Mouse (Mus musculus): ENCODE results near the gene Dnase2b. TPM values are rescaled to one million over a fixed set of nuclear protein-coding genes. Genes with fewer than 3 reads are reported as not detected.

The Dnase2b gene
- polyA plus RNA-seq, 1 experiment from 2014 or later = not detected

DNA sequence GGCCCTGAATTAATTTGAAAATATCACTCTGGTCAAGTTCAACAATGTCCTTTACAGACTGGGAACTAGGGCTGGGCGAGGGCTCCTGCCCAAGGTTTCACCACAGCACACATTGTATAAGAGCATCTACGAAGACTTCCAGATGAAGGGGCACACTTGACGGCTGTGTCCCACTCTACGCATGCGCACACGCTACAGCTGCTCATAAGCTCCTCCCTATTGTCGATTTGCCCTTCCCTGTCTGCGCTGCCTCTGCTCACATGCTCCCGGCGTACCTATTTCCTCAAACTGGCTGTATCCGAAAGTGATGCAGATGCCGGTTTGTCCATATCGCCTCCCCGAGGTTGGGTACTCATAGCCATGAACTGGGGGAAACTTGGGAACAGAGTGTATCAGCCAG, 28.8 kb downstream of the Dnase2b start:
- Histone ChIP-seq H3K9me3 (ENCODE audit: control insufficient read depth, low read length) (no peaks in the 10 kb centered on the region), H3K27me3 (replicated peaks; ENCODE audit: control insufficient read depth, insufficient read depth, low read length) (no peaks in the 10 kb centered on the region), H3K27ac (ENCODE audit: low read depth, low read length) (no peak overlapping the region), H3K4me1 (ENCODE audit: control insufficient read depth, insufficient read depth, low read depth, low read length) (no peaks in the 10 kb centered on the region), H3K36me3 (ENCODE audit: control insufficient read depth, insufficient read depth, low read length) (no peaks in the 10 kb centered on the region), H3K9ac (ENCODE audit: low read depth, low read length) (no peak overlapping the region), H3K4me3 (ENCODE audit: low read length) (no peak overlapping the region), H3K4me2 (ENCODE audit: low read length) (no peak overlapping the region)
- WGBS = 94% methylated on average over 14 of the region's 14 CpGs
- no peak for ATAC-seq

DNA sequence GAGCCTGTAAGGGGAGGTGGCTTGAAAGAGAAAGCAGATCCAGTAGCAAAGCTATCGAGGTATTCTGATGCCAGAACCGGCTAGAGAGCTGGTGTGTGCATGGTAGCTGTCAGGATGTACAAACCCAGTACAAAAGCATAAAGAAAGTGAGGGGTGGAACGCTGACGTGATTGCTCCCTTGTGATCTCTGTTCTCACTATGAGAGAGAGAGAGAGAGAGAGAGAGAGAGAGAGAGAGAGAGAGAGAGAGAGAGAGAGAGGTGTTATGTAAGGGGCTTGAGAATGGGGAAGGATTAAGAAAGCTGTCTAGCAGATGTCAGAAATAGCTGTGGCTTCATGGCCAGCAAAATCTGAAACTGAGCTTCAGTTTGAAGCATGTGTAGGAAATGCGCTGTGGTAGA, 31.5 kb downstream of the Dnase2b start:
- Histone ChIP-seq H3K4me1 (ENCODE audit: control insufficient read depth, insufficient read depth, low read depth, low read length) (no peaks in the 10 kb centered on the region), H3K27me3 (replicated peaks; ENCODE audit: control insufficient read depth, insufficient read depth, low read length) (no peaks in the 10 kb centered on the region), H3K4me2 (ENCODE audit: low read length) (no peak overlapping the region), H3K9ac (ENCODE audit: low read depth, low read length) (no peak overlapping the region), H3K9me3 (ENCODE audit: control insufficient read depth, low read length) (no peaks in the 10 kb centered on the region), H3K4me3 (ENCODE audit: low read length) (no peak overlapping the region), H3K27ac (ENCODE audit: low read depth, low read length) (no peak overlapping the region), H3K36me3 (ENCODE audit: control insufficient read depth, insufficient read depth, low read length) (no peaks in the 10 kb centered on the region)
- ATAC-seq = no peak
- 64% methylated on average over 5 of the region's 5 CpGs for WGBS

DNA sequence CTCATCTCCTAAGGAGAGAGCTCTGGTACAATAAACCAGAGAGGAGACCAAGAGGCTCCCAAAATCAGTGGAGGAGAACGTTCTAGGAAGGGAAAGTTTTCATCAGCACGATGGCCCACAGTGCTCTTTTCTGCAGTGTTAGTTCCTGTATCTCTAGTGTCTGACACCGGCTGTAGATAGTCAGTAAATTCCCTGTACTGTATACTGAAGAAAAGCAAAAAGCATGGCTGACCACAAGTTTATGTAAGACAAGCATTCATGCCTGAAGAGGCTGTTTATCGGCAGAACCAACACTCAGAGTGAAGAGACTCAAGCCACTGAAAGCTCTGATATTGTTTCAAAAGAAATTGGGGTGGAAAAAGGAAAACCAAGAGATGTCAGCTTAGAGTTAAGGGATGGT, 31.9 kb downstream of the Dnase2b start:
- Histone ChIP-seq H3K4me2 (ENCODE audit: low read length) (no peak overlapping the region), H3K27ac (ENCODE audit: low read depth, low read length) (no peak overlapping the region), H3K27me3 (replicated peaks; ENCODE audit: control insufficient read depth, insufficient read depth, low read length) (no peaks in the 10 kb centered on the region), H3K4me3 (ENCODE audit: low read length) (no peak overlapping the region), H3K36me3 (ENCODE audit: control insufficient read depth, insufficient read depth, low read length) (no peaks in the 10 kb centered on the region), H3K9me3 (ENCODE audit: control insufficient read depth, low read length) (no peaks in the 10 kb centered on the region), H3K9ac (ENCODE audit: low read depth, low read length) (no peak overlapping the region), H3K4me1 (ENCODE audit: control insufficient read depth, insufficient read depth, low read depth, low read length) (no peaks in the 10 kb centered on the region)
- ATAC-seq = no peak
- WGBS = 88% methylated on average over 4 of the region's 4 CpGs

DNA sequence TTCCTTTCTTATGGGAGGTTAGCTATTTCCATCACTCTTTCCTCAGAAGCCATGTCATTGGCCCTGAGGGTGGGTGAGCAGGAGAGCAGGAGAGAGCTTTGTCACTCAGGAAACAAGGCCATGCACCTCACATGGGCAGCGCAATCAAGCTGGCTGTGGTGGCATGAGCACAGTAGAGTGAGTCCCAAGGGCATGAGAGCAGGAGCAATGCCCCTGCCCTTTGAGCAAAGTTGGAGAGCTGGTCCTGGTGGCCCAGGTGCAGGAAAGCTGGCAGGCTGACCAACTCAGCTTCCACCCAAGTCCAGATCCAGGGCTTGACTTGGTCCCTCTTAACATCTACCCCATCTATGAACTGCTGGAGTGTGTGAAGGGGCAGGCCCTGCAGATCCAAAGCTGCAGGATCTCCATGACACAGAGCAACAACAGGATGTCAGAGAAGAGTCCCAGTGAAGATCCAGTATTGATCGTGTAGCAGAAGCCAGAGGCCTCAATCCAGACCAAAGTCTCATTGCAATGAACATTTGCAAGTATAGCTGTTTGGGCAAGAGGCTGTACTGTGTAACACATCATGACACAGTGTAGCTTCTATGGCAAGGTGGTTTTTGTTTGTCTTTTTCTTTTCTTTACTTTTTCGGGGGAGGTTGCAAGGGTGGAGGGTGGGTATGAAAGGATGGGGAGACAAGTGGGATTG, 35.2 kb downstream of the Dnase2b start:
- no peak overlapping the region for H3K4me3 ChIP-seq (ENCODE audit: low read length)
- no peak overlapping the region for H3K4me2 ChIP-seq (ENCODE audit: low read length)
- H3K4me1 ChIP-seq (ENCODE audit: control insufficient read depth, insufficient read depth, low read depth, low read length) = no peaks in the 10 kb centered on the region
- ATAC-seq = no peak
- no peak overlapping the region for H3K27ac ChIP-seq (ENCODE audit: low read depth, low read length)
- H3K27me3 ChIP-seq (replicated peaks; ENCODE audit: control insufficient read depth, insufficient read depth, low read length) = no peaks in the 10 kb centered on the region
- H3K9me3 ChIP-seq (ENCODE audit: control insufficient read depth, low read length) = no peaks in the 10 kb centered on the region
- H3K36me3 ChIP-seq (ENCODE audit: control insufficient read depth, insufficient read depth, low read length) = no peaks in the 10 kb centered on the region
- 95% methylated on average over 3 of the region's 3 CpGs for WGBS
- H3K9ac ChIP-seq (ENCODE audit: low read depth, low read length) = no peak overlapping the region

DNA sequence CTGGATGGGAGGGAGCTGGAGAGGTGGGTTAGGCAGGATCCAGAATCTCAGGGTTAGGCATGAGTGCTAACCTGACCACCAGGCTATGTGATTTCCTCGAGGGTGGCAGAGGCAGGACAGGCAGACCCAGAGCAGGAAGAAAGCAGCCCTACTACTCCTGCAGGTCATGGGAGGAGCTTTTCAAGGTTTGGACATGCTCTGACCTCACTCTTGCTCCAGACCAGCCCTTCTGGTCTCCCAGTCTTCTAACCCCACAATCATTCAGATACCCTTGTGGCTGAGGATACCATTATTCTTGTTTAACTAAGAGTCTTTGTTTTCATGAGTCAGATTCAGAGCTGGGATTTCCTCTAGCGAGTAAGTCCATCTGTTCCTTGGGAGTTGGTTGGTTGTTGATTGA, 37.8 kb downstream of the Dnase2b start:
- Histone ChIP-seq H3K9ac (ENCODE audit: low read depth, low read length) (no peak overlapping the region), H3K36me3 (ENCODE audit: control insufficient read depth, insufficient read depth, low read length) (no peaks in the 10 kb centered on the region), H3K4me1 (ENCODE audit: control insufficient read depth, insufficient read depth, low read depth, low read length) (no peaks in the 10 kb centered on the region), H3K9me3 (ENCODE audit: control insufficient read depth, low read length) (no peaks in the 10 kb centered on the region), H3K27me3 (replicated peaks; ENCODE audit: control insufficient read depth, insufficient read depth, low read length) (no peaks in the 10 kb centered on the region), H3K27ac (ENCODE audit: low read depth, low read length) (no peak overlapping the region), H3K4me3 (ENCODE audit: low read length) (no peak overlapping the region), H3K4me2 (ENCODE audit: low read length) (no peak overlapping the region)
- ATAC-seq = no peak
- WGBS = 69% methylated on average over 2 of the region's 2 CpGs

DNA sequence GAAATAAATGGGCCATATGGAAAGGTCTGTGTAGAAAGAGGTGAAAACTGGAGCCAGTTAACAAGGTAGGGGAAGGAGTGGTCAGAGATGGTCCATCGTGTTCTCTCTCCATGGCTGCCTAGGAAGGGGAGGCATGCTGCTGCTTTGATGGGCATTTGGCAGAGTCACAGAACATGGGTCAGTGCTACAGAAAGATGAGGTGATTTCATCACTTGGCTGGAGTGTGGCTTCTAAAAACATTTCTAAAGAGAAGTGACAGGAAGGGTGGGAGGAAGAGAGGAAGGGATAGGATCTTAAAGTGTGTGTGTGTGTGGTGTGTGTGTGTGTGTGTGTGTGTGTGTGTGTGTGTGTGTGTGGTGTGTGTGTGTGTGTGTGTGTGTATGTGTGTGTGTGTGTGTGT, 44.1 kb downstream of the Dnase2b start:
- H3K4me3 ChIP-seq (ENCODE audit: low read length) = no peak overlapping the region
- no peaks in the 10 kb centered on the region for H3K9me3 ChIP-seq (ENCODE audit: control insufficient read depth, low read length)
- no peak overlapping the region for H3K27ac ChIP-seq (ENCODE audit: low read depth, low read length)
- H3K9ac ChIP-seq (ENCODE audit: low read depth, low read length) = no peak overlapping the region
- H3K4me2 ChIP-seq (ENCODE audit: low read length) = no peak overlapping the region
- no peaks in the 10 kb centered on the region for H3K36me3 ChIP-seq (ENCODE audit: control insufficient read depth, insufficient read depth, low read length)
- ATAC-seq = no peak
- 54% methylated on average over 1 of the region's 1 CpGs for WGBS
- H3K27me3 ChIP-seq (replicated peaks; ENCODE audit: control insufficient read depth, insufficient read depth, low read length) = no peaks in the 10 kb centered on the region
- H3K4me1 ChIP-seq (ENCODE audit: control insufficient read depth, insufficient read depth, low read depth, low read length) = no peaks in the 10 kb centered on the region

DNA sequence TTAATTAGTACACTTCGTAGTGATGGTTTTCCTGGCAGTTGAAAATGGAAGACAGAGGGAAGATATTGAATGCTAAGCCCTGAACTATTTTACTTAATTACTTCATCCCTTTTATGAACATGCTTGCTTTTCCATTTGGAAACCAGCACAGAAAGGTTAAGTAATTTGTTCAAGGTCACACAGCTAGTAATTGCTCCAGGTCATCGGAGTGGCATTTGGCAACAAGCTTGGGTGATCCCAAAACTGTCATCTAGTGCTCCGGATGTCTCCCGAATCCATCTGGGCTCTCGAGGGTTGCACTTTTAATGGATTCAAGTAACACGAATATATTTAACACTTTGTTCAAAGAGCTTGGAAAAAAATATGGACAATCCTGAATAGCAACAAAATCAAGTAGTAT, 44.5 kb downstream of the Dnase2b start:
- Histone ChIP-seq H3K4me2 (ENCODE audit: low read length) (no peak overlapping the region), H3K27me3 (replicated peaks; ENCODE audit: control insufficient read depth, insufficient read depth, low read length) (no peaks in the 10 kb centered on the region), H3K36me3 (ENCODE audit: control insufficient read depth, insufficient read depth, low read length) (no peaks in the 10 kb centered on the region), H3K9me3 (ENCODE audit: control insufficient read depth, low read length) (no peaks in the 10 kb centered on the region), H3K9ac (ENCODE audit: low read depth, low read length) (no peak overlapping the region), H3K4me3 (ENCODE audit: low read length) (no peak overlapping the region), H3K4me1 (ENCODE audit: control insufficient read depth, insufficient read depth, low read depth, low read length) (no peaks in the 10 kb centered on the region), H3K27ac (ENCODE audit: low read depth, low read length) (no peak overlapping the region)
- WGBS = 71% methylated on average over 6 of the region's 6 CpGs
- ATAC-seq = no peak

DNA sequence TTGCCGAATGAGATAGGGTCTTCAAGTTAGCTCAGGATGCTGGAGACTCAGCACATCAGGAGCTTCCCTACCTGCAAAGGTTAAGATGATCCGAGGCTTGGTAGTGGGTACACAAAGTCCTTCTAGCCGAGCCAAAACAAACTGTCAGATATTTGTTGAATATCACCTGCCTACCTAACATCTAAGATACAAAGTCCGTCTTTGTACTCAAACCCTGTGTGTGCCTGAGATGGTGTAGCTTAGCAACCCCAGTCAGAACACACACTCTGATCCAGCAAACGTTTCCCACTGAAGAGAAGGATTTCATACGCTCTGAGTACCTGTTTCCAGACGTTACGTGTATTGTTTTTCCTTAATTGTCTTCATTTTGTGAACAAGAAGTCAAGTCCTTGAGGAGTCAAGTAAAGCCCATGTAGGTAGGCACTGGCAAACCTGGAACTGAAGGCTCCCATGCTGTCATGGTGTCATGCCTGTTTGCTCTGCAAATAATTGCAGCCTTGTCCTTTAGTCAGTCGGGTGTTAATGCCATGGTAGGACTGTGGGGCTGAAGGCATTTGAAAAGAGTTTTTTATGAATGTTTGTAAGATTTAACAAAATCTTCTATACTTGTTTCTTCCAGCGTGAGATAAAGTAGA, 45.1 kb downstream of the Dnase2b start, which contains the start of gene Uox:
TSS of gene Uox (plus strand) at position 279 of the 635 bp plus-strand sequence.
- Histone ChIP-seq H3K9ac (ENCODE audit: low read depth, low read length) (no peak within 1 kb of the TSS), H3K36me3 (ENCODE audit: control insufficient read depth, insufficient read depth, low read length) (no peaks in the 10 kb centered on the region), H3K4me1 (ENCODE audit: control insufficient read depth, insufficient read depth, low read depth, low read length) (no peaks in the 10 kb centered on the region), H3K27me3 (replicated peaks; ENCODE audit: control insufficient read depth, insufficient read depth, low read length) (no peaks in the 10 kb centered on the region), H3K4me2 (ENCODE audit: low read length) (no peak within 1 kb of the TSS), H3K27ac (ENCODE audit: low read depth, low read length) (no peak within 1 kb of the TSS), H3K4me3 (ENCODE audit: low read length) (no peak within 1 kb of the TSS), H3K9me3 (ENCODE audit: control insufficient read depth, low read length) (no peaks in the 10 kb centered on the region)
- 80% methylated on average over 10 of the region's 10 CpGs for WGBS
- ATAC-seq = no peak

DNA sequence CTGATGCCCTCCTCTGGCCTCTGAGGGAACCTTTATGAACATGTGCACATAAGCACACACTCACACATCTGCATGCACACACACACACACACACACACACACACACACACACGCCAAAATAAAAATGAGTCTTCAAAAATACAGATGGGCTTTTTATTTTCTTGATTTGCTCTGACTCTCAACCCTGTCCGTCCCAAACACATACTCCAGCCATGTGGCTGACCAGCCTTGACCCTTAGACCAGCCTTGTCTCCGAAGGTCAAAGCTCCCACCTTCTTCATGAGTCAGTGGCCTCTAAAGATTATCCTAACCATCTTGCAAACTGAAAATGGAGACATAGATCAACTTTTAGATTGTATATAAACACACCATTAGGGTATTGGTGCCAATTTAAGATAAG, 45.8 kb downstream of the Dnase2b start:
- H3K4me2 ChIP-seq (ENCODE audit: low read length) = no peak overlapping the region
- no peak overlapping the region for H3K27ac ChIP-seq (ENCODE audit: low read depth, low read length)
- no peaks in the 10 kb centered on the region for H3K9me3 ChIP-seq (ENCODE audit: control insufficient read depth, low read length)
- H3K4me1 ChIP-seq (ENCODE audit: control insufficient read depth, insufficient read depth, low read depth, low read length) = no peaks in the 10 kb centered on the region
- no peaks in the 10 kb centered on the region for H3K27me3 ChIP-seq (replicated peaks; ENCODE audit: control insufficient read depth, insufficient read depth, low read length)
- 96% methylated on average over 3 of the region's 3 CpGs for WGBS
- H3K36me3 ChIP-seq (ENCODE audit: control insufficient read depth, insufficient read depth, low read length) = no peaks in the 10 kb centered on the region
- no peak overlapping the region for H3K4me3 ChIP-seq (ENCODE audit: low read length)
- ATAC-seq = no peak
- H3K9ac ChIP-seq (ENCODE audit: low read depth, low read length) = no peak overlapping the region
